Mouse (Mus musculus) heart, postnatal 4 days (tissue): ENCODE measurements around the gene Scn1a. TPM values are rescaled to one million over a fixed set of nuclear protein-coding genes. Genes with fewer than 3 reads are reported as not detected.

Experiments used
- DNase-seq: peaks from one replicate; pipeline ENCODE4 v3.0.0; 2021
- total RNA-seq, 2 experiments: library from RNA; stranded (reverse); gene quantifications; 2 replicates each; pipeline ENCODE4 v1.2.3; 2021

Gene Scn1a
- total RNA-seq, 2 experiments from 2014 or later = 0.05 to 0.14 TPM

GRCm38 (mm10) chr2:66240334-66240733 lies 200.3 kb downstream of the Scn1a start:
- no peak for DNase-seq

DNA sequence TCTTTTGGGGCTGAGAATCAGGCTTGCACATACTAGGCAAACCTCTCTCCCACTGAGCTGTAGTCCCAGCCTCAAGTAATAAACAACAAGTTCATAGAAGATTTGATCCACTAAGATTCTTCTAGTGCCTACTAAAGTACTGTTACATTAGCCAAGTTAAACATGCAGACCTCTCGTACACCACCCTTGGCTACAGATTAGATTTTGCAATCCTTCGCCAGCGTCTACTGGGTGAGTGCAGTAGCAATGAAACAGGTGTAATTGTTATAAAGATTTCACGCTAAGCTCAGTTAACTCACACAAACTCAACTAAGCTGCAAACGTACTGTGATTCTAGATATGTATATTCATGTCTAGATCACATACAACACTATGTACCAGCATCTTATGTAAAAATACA lies 201.8 kb downstream of the Scn1a start:
- no peak for DNase-seq

- DNase-seq = no peak
These were observed 219.7 kb downstream of the Scn1a start for GRCm38 (mm10) chr2:66220954-66221353.

Other genes starting within 250 kb of the Scn1a start
- 1 to 10 TPM; 3.3 to 3.9 TPM for gene Ttc21b, start 184.2 kb downstream of the Scn1a start, total RNA-seq
- gene Scn9a, start 194.1 kb upstream of the Scn1a start, total RNA-seq = under 1 TPM; 0.05 to 0.09 TPM